Mouse (Mus musculus) liver, embryonic 14.5 days (tissue): ENCODE data around the gene Adgrl1. TPM values are rescaled to one million over a fixed set of nuclear protein-coding genes. Genes with fewer than 3 reads are reported as not detected.
A peak's percentile ranks its signal among the peaks of the same experiment; 100 is the strongest.

Experiments
- ATAC-seq: fragments of 200-750 bp; cut with Nextera tagmentation; 2 replicates; pipeline ENCODE4 v1.8.0; 2017; ENCODE audit warnings: moderate number of reproducible peaks, mild to moderate bottlenecking, moderate library complexity; ENCODE audit not compliant: insufficient read depth
- DNase-seq, 3 experiments: peaks; one replicate each; pipeline ENCODE4 v3.0.0-alpha.2; 2012 to 2013; ENCODE audit warnings: low read depth in 3 of 3, low spot score in 3 of 3
- H3K27ac ChIP-seq: fragments of 300-500 bp; sonication (generic); 2 replicates; pipeline ENCODE4 v1.5.1; 2014; ENCODE audit warnings: moderate library complexity, mild to moderate bottlenecking, control low read depth, inconsistent platforms
- H3K27me3 ChIP-seq: fragments of 300-500 bp; sonication (generic); 2 replicates; pipeline ENCODE4 v1.6.1; 2014; ENCODE audit warnings: mild to moderate bottlenecking, low read length, moderate library complexity; ENCODE audit not compliant: control insufficient read depth, insufficient read depth
- H3K36me3 ChIP-seq: fragments of 300-500 bp; sonication (generic); replicated peaks from 2 replicates; pipeline ENCODE4 v1.6.1; 2014; ENCODE audit warnings: low read depth; ENCODE audit not compliant: control insufficient read depth, insufficient read depth
- H3K4me1 ChIP-seq, 2 experiments: fragments of 200-500 bp in 1 of 2; fragments of 300-500 bp in 1 of 2; sonication (generic) in 1 of 2; replicated peaks; 2 replicates each; pipeline ENCODE4 v1.6.1; 2012 to 2014; ENCODE audit warnings: antibody characterized with exemption in 1 of 2, inconsistent platforms in 1 of 2, low read length in 1 of 2; ENCODE audit not compliant: control insufficient read depth in 2 of 2, insufficient read depth in 2 of 2
- H3K4me2 ChIP-seq: fragments of 300-500 bp; sonication (generic); 2 replicates; pipeline ENCODE4 v1.6.1; 2014; ENCODE audit warnings: low read depth, mild to moderate bottlenecking, control low read depth, moderate library complexity
- H3K4me3 ChIP-seq, 2 experiments: fragments of 200-500 bp in 1 of 2; fragments of 300-500 bp in 1 of 2; sonication (generic) in 1 of 2; 2 replicates each; pipeline ENCODE4 v1.5.1; 2012 to 2014; ENCODE audit warnings: low read depth in 2 of 2, low read length in 2 of 2, mild to moderate bottlenecking in 2 of 2, control low read depth in 1 of 2, inconsistent platforms in 1 of 2, moderate library complexity in 1 of 2; ENCODE audit not compliant: insufficient read depth in 1 of 2
- H3K9ac ChIP-seq: fragments of 300-500 bp; sonication (generic); replicated peaks from 2 replicates; pipeline ENCODE4 v1.6.1; 2014; ENCODE audit warnings: mild to moderate bottlenecking, control low read depth, moderate library complexity
- H3K9me3 ChIP-seq: fragments of 300-500 bp; sonication (generic); 2 replicates; pipeline ENCODE4 v1.6.1; 2016; ENCODE audit warnings: low read length, mixed read lengths; ENCODE audit not compliant: control insufficient read depth
- CTCF ChIP-seq: IDR thresholded peaks from 2 replicates; pipeline ENCODE4 v1.5.1; 2016; ENCODE audit warnings: antibody characterized with exemption, low read depth, control low read depth
- EP300 ChIP-seq: IDR thresholded peaks from 2 replicates; pipeline ENCODE4 v1.6.1; 2016; ENCODE audit warnings: antibody characterized with exemption, low read depth
- WGBS: fragments of 180-500 bp; shearing (Covaris S2); extraction: QIAGEN DNeasy Blood & Tissue Kit; methylation state at CpG from one replicate; pipeline ENCODE4 v1.1.7; 2014; ENCODE audit not compliant: insufficient replicate concordance; 5-methylcytosine and 5-hydroxymethylcytosine counted together
- polyA plus RNA-seq, 2 experiments: library from polyadenylated mRNA; depleted of rRNA in 1 of 2; stranded (reverse) in 1 of 2; unstranded in 1 of 2; fragments of >200 nt; fragmentation: Nextera tagmentation in 1 of 2; extraction: Ambion mirVana in 1 of 2; gene quantifications; 2 replicates each; pipeline versions ENCODE4 v1.2.1 to v1.2.3; 2012 to 2014

Gene Adgrl1
- polyA plus RNA-seq, 2 experiments = 1.2 to 4.5 TPM

DNA sequence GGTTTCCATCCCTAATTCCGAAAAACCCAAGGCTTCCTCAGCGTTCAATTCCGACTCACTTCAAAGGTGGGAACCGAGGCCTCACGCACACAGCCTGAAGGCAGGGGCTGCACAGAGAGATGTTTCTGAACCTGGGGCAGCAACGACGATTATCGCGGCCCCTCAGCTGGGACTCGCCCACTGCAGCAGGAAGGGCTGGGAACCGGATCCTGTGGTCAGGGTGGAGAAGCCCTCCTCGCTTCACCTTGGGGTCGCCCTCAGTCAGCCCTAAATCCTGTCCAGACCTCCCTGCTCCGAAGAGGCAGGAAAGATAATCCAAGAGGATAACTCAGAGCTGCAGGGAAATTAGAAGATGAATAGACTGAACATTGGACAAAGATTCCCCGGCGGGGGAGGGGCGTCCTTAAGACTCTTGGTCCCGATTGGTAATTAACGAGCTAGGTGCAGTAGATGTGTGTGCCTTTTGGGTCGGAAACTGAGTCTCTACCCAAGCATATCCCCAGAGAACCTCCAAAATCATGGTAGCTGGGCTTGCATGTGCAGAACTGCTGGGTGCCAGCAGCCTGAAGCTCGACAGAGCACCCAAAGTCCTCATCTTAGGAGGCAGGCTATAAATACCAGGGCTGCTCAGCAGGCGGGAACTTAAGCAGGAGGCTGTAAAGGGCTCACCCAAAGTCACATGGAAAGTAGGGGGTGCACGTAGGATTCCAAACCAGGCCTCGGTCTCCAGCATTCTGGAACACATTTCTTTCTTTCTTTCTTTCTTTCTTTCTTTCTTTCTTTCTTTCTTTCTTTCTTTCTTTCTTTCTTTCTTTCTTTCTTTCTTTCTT lies 37.3 kb upstream of the Adgrl1 start:
- ATAC-seq = no peak
- Histone ChIP-seq H3K9ac (no peak overlapping the region), H3K9me3 (no peaks in the 10 kb centered on the region), H3K27me3 (no peaks in the 10 kb centered on the region), H3K4me2 (peak overlapping the region; percentile 9), H3K36me3 (no peaks in the 10 kb centered on the region), H3K27ac (no peak overlapping the region), H3K4me1 (peaks cover 0 to 8% of the 10 kb centered on the region in 2 experiments; a peak in 2 of 4 replicates), H3K4me3 (no peak overlapping the region)
- TF ChIP-seq EP300 = no peak
- WGBS = 6% methylated on average over 24 of the region's 24 CpGs
- DNase-seq = no peak

DNA sequence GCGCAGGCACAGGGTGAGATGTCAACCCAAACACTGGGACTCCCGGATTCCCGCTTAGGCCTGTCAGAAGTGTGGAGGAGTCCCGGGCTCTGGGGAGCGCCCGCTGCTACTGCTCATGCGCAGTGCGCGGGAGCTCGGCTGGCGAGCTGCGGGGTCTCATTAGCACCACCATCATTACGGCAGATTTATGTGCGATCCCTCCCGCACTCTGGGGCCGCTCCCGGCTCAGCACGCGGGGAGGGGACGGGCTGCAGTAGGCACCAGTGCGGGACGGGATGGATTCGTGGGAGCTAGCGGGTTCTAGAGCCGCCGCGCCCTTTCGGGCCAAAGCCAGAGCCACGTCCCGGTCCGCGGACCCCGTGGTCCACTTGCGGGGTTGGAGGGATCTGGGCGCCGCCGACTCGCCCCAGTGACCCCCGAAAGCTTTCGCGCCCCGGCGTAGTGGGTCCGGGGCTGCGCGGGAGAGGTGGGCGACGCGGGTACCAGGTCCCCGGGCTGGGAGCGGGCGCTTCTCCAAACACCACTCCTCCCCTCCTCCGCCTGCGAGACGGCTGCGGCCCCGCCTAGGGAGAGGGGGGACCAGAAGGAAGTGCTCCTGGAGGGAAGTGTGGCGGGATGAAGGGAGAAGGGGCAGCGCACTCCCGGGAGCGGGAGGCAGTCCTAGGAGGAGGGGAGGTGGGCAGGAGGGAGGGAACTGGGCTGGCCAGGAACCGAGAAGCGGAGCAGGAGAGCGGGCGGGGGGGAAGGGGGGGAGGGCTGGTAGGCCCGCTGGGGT lies 24.8 kb upstream of the Adgrl1 start:
- H3K4me2 ChIP-seq = peak overlapping the region; percentile 62
- H3K27ac ChIP-seq = no peak overlapping the region
- TF ChIP-seq CTCF (no peak), EP300 (no peak)
- H3K9me3 ChIP-seq = no peaks in the 10 kb centered on the region
- H3K36me3 ChIP-seq = no peaks in the 10 kb centered on the region
- peaks cover 43% of the 10 kb centered on the region for H3K27me3 ChIP-seq
- DNase-seq = no peak
- ATAC-seq = no peak
- WGBS = under 1% methylated on average over 62 of the region's 66 CpGs
- H3K9ac ChIP-seq = no peak overlapping the region
- peak overlapping the region; percentile 47 to 48 for H3K4me3 ChIP-seq
- no peaks in the 10 kb centered on the region for H3K4me1 ChIP-seq

DNA sequence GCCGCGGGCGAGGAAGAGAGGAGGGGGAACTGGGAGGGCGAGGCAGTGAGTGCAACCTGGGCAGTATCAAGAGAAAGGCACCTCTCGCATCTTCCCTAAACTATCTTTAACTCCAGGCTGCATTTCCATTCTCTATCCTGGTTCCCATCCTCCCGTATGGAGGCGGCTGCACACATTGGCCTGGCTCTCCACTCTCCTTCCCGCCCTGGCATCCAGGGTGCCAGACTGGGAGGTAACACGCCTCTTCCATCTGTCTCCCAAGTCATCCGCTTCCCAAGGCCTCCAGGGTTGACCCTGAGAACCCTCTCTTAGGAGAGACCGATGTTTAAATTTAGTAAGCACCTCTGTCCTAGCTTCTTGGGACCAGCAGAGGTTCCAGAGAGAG lies 24.3 kb upstream of the Adgrl1 start:
- no peak for TF ChIP-seq EP300
- TF ChIP-seq CTCF = no peak
- peak overlapping the region; percentile 62 for H3K4me2 ChIP-seq
- no peak overlapping the region for H3K27ac ChIP-seq
- H3K27me3 ChIP-seq = peaks cover 43% of the 10 kb centered on the region
- H3K9ac ChIP-seq = no peak overlapping the region
- DNase-seq (no peak), ATAC-seq (no peak)
- peak overlapping the region in 1 of 2 experiments; percentile 48; a peak in 2 of 4 replicates for H3K4me3 ChIP-seq
- H3K9me3 ChIP-seq = no peaks in the 10 kb centered on the region
- no peaks in the 10 kb centered on the region for H3K4me1 ChIP-seq
- under 1% methylated on average over 10 of the region's 11 CpGs for WGBS
- no peaks in the 10 kb centered on the region for H3K36me3 ChIP-seq

DNA sequence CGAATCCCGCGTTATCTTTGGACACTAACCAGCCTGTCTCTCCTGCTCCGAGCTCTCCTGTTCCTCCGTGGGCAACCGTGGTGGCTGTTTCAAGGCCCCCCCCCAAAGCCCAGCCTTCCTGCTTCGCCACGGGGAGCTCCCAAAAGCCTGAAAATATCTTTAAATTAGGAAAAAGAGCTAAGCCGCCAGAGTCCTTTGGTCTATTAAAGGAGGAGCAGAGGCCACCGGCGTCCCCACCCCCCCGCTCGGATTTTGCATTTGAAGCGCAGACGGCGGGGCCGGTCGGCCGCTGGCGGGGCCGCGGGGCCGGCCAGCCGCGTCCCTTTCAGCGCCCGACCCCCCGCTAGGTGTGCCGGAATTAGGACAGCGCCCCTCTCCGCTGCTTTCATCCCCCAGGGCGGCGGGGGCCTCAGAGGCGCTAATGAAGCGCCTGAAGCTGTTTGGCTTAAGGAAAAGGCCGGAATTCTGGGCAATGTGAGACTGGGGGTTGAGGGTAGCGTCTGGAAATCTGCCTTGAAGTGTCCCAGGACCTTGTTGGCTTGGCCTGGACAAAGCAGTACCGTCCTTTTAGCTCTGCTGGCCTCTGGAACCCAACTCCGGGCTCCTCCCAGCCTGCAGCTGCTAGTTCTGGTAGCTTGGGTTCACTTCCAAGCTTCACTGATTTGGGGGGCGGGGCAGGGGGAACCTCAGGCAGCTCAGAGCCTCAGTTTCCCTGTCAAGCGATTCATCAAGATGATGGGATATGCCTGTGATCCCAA lies 23.6 kb upstream of the Adgrl1 start:
- H3K27ac ChIP-seq = no peak overlapping the region
- H3K4me3 ChIP-seq = peak overlapping the region in 1 of 2 experiments; percentile 2; a peak in 1 of 4 replicates
- peaks cover 43% of the 10 kb centered on the region for H3K27me3 ChIP-seq
- DNase-seq = no peak
- no peak for TF ChIP-seq EP300
- TF ChIP-seq CTCF = no peak
- no peak for ATAC-seq
- H3K4me1 ChIP-seq = no peaks in the 10 kb centered on the region
- 2% methylated on average over 41 of the region's 41 CpGs for WGBS
- H3K36me3 ChIP-seq = no peaks in the 10 kb centered on the region
- no peaks in the 10 kb centered on the region for H3K9me3 ChIP-seq
- H3K4me2 ChIP-seq = peak overlapping the region; percentile 62
- no peak overlapping the region for H3K9ac ChIP-seq
